Mouse (Mus musculus) kidney, postnatal 36 days (tissue): ENCODE measurements around the gene Six6.

Experiments
- DNase-seq, 2 experiments: peaks; one replicate each; pipeline ENCODE4 v3.0.0; 2021 to 2022; ENCODE audit warnings: mixed read lengths in 2 of 2

The Six6 gene

GRCm38 (mm10) chr12:72939616-72940015 lies at the start of gene Six6:
Six6 (plus strand) TSS chr12:72939892.
- no peak for DNase-seq

- DNase-seq, result peak in 1 of 2 experiments; percentile 13
These were observed 22.3 kb upstream of the Six6 start for GRCm38 (mm10) chr12:72917159-72917993.

- DNase-seq, result no peak
These were observed 2.9 kb upstream of the Six6 start for GRCm38 (mm10) chr12:72936751-72937150.

- DNase-seq, result no peak
These were observed 2.1 kb upstream of the Six6 start for GRCm38 (mm10) chr12:72937537-72938120.

GRCm38 (mm10) chr12:72938176-72938575 lies 1.5 kb upstream of the Six6 start:
- no peak for DNase-seq

DNA sequence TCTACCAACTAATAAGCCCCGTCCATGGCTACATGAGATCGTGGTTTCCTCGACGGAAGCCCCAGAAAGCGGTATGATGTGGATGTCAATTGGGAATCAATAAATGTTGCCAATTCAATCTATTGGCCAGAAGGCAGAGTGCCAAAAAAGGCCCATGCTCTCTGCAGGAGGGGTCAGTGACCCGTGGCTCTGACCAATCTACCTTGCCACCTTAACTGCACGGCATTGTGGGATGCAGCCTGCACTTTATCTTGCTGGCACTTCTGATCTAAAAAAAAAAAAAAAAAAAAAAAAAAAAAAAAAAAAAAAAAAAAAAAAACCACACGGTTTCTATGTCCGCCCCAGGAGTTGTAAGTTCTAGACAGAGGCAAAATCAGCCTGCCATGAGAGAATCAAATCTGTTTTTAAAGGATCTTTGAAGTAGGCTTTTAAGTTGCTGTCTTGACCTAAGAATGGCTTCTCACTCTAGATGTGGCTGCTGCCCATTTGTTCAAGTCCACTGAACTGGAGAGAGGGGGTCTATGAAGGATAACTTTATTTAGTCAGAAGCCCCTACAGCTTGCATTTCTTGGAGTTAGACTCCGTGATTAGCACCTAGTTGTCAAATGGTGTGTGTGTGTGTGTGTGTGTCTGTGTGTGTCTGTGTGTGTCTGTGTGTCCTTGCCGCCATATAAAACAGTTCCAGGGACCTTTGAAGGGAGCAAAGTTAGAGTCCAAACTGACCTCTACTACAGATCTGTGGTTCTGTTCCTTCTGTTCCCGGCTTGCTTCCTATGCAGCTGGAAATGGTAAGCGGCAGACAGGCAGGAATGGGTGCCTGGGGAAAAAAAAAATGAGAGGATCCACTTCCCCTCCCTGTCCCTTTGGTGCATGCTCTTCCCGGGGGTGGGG lies 847 bp upstream of the Six6 start:
- DNase-seq, result no peak

DNA sequence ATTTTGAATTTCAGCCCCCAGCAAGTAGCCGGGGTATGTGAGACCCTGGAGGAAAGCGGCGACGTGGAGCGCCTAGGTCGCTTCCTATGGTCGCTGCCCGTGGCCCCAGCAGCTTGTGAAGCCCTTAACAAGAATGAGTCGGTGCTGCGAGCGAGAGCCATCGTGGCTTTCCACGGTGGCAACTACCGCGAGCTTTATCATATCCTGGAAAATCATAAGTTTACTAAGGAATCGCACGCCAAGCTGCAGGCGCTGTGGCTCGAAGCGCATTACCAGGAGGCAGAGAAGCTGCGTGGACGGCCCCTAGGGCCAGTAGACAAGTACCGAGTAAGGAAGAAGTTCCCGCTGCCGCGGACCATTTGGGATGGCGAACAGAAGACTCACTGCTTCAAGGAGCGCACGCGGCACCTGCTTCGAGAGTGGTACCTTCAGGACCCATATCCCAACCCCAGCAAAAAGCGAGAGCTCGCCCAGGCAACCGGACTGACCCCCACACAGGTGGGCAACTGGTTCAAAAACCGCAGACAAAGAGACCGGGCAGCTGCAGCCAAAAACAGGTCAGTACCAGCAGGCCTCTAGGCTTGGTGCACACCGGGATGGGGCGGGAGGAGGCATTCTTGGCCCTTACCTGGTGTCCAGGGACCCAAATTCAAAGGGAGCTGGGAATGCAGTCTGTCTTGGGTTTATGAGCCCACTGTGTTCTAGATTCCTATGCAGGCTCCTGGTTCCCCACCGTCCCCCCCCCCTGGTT lies 554 bp downstream of the Six6 start, which contains the start of gene 4930447C04Rik:
Gene 4930447C04Rik, minus strand, starts transcription at position 704 of the 751 bp plus-strand sequence.
- no peak for DNase-seq

GRCm38 (mm10) chr12:72940822-72941397 lies 1.2 kb downstream of the Six6 start:
- DNase-seq, result no peak

- no peak for DNase-seq
These were observed 1.8 kb downstream of the Six6 start for GRCm38 (mm10) chr12:72941398-72942051.

GRCm38 (mm10) chr12:72942171-72942570 lies 2.5 kb downstream of the Six6 start:
- DNase-seq, result no peak

DNA sequence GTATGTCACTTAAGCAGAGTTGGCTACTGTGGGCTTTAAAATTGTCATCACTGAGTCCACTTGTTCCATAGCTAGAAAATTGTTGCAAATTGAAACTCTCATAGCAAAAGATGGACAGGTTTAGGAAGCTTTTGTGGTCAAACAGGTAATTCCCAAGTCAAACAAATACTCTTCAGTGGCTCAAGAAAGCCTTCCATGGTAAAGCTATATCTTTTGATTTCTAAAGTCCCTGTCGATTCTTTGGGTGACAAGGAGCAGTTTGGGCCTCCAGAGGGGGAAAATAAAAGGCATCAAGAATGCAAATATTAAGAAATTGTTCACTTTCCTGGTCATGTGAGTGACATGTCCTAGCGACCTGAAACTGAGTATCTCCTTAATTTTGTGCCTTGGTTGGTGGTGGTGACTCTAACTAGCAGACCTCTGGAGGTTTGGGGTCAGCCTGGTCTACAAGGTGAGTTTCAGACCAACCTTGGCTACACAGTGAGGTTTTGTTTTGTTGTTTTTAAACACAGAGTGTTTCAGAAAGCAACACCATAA lies 4.0 kb downstream of the Six6 start:
- DNase-seq, result no peak

DNA sequence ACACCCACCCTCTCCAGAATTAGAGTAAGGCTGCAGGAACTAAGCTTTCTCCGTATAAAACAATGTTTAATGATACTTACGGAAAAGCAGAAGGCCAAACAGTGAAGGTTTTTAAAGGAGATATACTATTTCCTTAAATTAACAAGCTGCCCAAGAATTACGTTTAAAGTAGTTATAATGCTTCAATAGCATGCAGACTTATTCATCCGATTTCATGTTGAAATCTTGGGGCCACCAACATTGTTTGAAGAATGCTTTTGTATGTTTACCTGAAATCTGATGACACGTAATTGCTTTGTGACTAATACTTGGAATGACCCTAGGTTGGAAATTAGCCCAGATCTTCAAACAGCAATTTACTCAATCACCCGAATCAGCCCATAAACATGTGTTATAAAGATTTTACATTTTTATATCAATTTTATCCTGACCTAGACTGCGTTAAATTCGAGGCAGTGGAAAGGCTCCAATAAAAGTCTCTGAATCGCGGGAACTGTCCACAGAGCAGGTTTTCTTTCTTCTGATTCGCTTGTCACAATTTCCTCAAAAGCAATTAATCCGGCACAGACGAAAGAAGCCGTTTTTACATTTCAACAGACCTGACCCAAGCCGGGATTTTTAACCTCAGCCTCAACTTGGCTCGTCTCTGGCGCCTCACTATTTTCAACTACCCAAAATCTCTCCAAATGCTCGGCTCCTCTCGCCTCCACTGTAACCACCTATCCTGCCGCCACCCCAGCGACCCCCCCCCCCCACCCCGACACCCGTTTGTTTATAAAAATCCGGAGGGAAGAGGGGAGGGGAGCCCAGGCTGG lies 4.9 kb downstream of the Six6 start:
- no peak for DNase-seq

GRCm38 (mm10) chr12:72945301-72946063 lies 5.8 kb downstream of the Six6 start:
- no peak for DNase-seq

DNA sequence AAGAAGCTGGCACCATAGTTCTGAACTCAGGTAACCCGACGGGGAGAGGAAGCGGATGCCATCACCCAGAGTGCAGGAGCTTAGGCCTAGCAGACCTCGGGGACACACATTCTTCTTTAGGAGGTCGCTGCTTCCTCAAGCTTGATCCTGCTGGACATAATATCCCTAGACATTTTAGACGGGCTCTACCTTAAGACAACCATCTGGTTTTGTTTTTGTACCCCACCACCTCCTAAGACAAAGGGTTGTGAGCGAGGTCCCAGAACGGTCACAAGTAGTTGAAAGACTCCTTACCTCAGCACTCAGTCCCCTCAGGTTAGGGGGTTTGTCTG lies 6.3 kb downstream of the Six6 start:
- no peak for DNase-seq

GRCm38 (mm10) chr12:72946805-72947204 lies 7.1 kb downstream of the Six6 start:
- DNase-seq, result no peak

GRCm38 (mm10) chr12:72947335-72947734 lies 7.6 kb downstream of the Six6 start:
- DNase-seq, result no peak

- no peak for DNase-seq
These were observed 13.4 kb downstream of the Six6 start for GRCm38 (mm10) chr12:72953089-72953488.

- DNase-seq, result no peak
These were observed 14.2 kb downstream of the Six6 start for GRCm38 (mm10) chr12:72953858-72954257.

DNA sequence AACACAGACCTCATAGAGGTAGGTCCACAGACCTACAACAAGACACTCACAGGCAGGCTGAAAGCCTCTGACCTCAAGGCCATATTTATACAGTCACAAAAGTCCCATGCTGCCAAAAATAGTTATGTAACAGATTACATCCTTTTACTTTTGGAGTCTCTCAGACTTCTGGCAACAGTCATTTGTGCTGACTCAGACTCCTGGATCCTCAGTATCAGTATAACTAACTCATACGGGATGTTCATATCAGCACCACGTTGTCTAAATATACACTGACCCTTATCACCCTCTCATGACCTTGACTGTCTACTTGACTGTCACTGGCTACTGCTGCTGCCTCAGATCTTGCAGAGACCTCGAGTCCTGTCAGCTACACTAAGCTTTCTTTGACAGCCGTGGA lies 15.2 kb downstream of the Six6 start:
- DNase-seq, result no peak
